Mouse (Mus musculus): ENCODE results near the gene A730049H05Rik.

DNA sequence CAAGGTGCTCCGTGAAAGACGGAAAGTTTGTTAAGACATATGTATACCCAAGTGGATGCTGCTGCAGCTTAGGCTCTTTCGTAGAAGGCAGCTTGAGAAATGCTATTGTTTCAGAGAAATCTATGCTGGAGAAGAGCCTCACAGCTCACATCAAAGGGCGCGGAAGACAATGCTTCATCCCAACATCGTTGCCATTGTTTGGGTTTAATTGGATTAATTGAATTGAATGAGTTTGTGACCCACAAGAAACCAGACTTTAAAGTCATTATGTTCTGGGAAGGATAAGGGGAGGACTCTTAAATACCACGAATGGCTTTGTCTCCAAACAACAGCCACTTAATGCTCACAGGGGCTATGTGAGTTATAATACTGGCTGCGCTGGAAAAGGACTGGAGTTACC, 1.4 kb downstream of the A730049H05Rik start:
- TF ChIP-seq GATA1 (IDR thresholded peaks at IDR 0.05; ENCODE audit: low read length) (no peak), TAL1 (IDR thresholded peaks at IDR 0.05; ENCODE audit: low read length) (no peak)

Measured in erythroblast, embryonic 14.5 days (primary cell).